Mouse (Mus musculus): ENCODE data around the gene Tgds. TPM values are rescaled to one million over a fixed set of nuclear protein-coding genes. Genes with fewer than 3 reads are reported as not detected.
"Not testable (repeated sequence)": the region's sequence is repeated elsewhere in the genome, so short reads cannot be mapped to it uniquely, and the experiment has no call there.

The Tgds gene
- polyA plus RNA-seq, 1 experiment from 2014 or later, result 34.9 TPM

- 81% methylated on average over 3 of the region's 3 CpGs for WGBS
- Histone ChIP-seq H3K36me3 (ENCODE audit: insufficient read depth, low read length) (peaks cover 46% of the 10 kb centered on the region), H3K4me1 (ENCODE audit: insufficient read depth, low read length) (no peaks in the 10 kb centered on the region), H3K9ac (replicated peaks; ENCODE audit: low read length) (no peak overlapping the region), H3K27me3 (ENCODE audit: insufficient read depth, low read length) (no peaks in the 10 kb centered on the region), H3K4me3 (ENCODE audit: low read length) (no peak overlapping the region), H3K9me3 (ENCODE audit: low read length) (no peaks in the 10 kb centered on the region), H3K27ac (ENCODE audit: low read length) (no peak overlapping the region), H3K4me2 (replicated peaks; ENCODE audit: low read depth, low read length) (no peak overlapping the region)
- ATAC-seq (ENCODE audit: low FRiP score, low TSS enrichment), result no peak
Observed at GRCm38 (mm10) chr14:118161751-118162150, 29.2 kb upstream of the Tgds start.

GRCm38 (mm10) chr14:118157146-118157545, 24.6 kb upstream of the Tgds start:
- Histone ChIP-seq H3K9me3 (ENCODE audit: low read length) (no peaks in the 10 kb centered on the region), H3K36me3 (ENCODE audit: insufficient read depth, low read length) (peaks cover 51% of the 10 kb centered on the region), H3K4me3 (ENCODE audit: low read length) (no peak overlapping the region), H3K27me3 (ENCODE audit: insufficient read depth, low read length) (no peaks in the 10 kb centered on the region), H3K4me2 (replicated peaks; ENCODE audit: low read depth, low read length) (no peak overlapping the region), H3K27ac (ENCODE audit: low read length) (no peak overlapping the region), H3K4me1 (ENCODE audit: insufficient read depth, low read length) (no peaks in the 10 kb centered on the region), H3K9ac (replicated peaks; ENCODE audit: low read length) (no peak overlapping the region)
- WGBS, result 25% methylated on average over 5 of the region's 5 CpGs
- no peak for ATAC-seq (ENCODE audit: low FRiP score, low TSS enrichment)

- Histone ChIP-seq H3K4me1 (ENCODE audit: insufficient read depth, low read length) (no peaks in the 10 kb centered on the region), H3K27me3 (ENCODE audit: insufficient read depth, low read length) (no peaks in the 10 kb centered on the region), H3K9ac (replicated peaks; ENCODE audit: low read length) (no peak overlapping the region), H3K4me3 (ENCODE audit: low read length) (no peak overlapping the region), H3K4me2 (replicated peaks; ENCODE audit: low read depth, low read length) (no peak overlapping the region), H3K9me3 (ENCODE audit: low read length) (no peaks in the 10 kb centered on the region), H3K27ac (ENCODE audit: low read length) (no peak overlapping the region), H3K36me3 (ENCODE audit: insufficient read depth, low read length) (peaks cover 51% of the 10 kb centered on the region)
- 85% methylated on average over 10 of the region's 10 CpGs for WGBS
- no peak for ATAC-seq (ENCODE audit: low FRiP score, low TSS enrichment)
Observed at GRCm38 (mm10) chr14:118156740-118157139, 24.2 kb upstream of the Tgds start.

GRCm38 (mm10) chr14:118156056-118156455, 23.5 kb upstream of the Tgds start:
- ATAC-seq (ENCODE audit: low FRiP score, low TSS enrichment); H3K4me1 ChIP-seq (ENCODE audit: insufficient read depth, low read length); H3K9me3 ChIP-seq (ENCODE audit: low read length); H3K27me3 ChIP-seq (ENCODE audit: insufficient read depth, low read length); H3K4me2 ChIP-seq (replicated peaks; ENCODE audit: low read depth, low read length); H3K27ac ChIP-seq (ENCODE audit: low read length); H3K4me3 ChIP-seq (ENCODE audit: low read length); H3K9ac ChIP-seq (replicated peaks; ENCODE audit: low read length): not testable (repeated sequence)
- 95% methylated on average over 16 of the region's 16 CpGs for WGBS
- peaks cover 47% of the 10 kb centered on the region for H3K36me3 ChIP-seq (ENCODE audit: insufficient read depth, low read length)

GRCm38 (mm10) chr14:118152294-118152651, 19.7 kb upstream of the Tgds start:
- Histone ChIP-seq H3K4me1 (ENCODE audit: insufficient read depth, low read length) (no peaks in the 10 kb centered on the region), H3K27ac (ENCODE audit: low read length) (no peak overlapping the region), H3K4me3 (ENCODE audit: low read length) (no peak overlapping the region), H3K9me3 (ENCODE audit: low read length) (no peaks in the 10 kb centered on the region), H3K36me3 (ENCODE audit: insufficient read depth, low read length) (peaks cover 32% of the 10 kb centered on the region), H3K4me2 (replicated peaks; ENCODE audit: low read depth, low read length) (no peak overlapping the region), H3K9ac (replicated peaks; ENCODE audit: low read length) (no peak overlapping the region), H3K27me3 (ENCODE audit: insufficient read depth, low read length) (no peaks in the 10 kb centered on the region)
- no peak; the same call in 1 of the 2 replicates for ATAC-seq (ENCODE audit: low FRiP score, low TSS enrichment)
- 94% methylated on average over 8 of the region's 8 CpGs for WGBS

- WGBS, result 74% methylated on average over 5 of the region's 5 CpGs
Observed at GRCm38 (mm10) chr14:118151651-118152293, 19.2 kb upstream of the Tgds start.

GRCm38 (mm10) chr14:118150656-118151551, 18.3 kb upstream of the Tgds start:
- Histone ChIP-seq H3K4me2 (replicated peaks; ENCODE audit: low read depth, low read length) (no peak overlapping the region), H3K36me3 (ENCODE audit: insufficient read depth, low read length) (peaks cover 23% of the 10 kb centered on the region), H3K9me3 (ENCODE audit: low read length) (no peaks in the 10 kb centered on the region), H3K27me3 (ENCODE audit: insufficient read depth, low read length) (no peaks in the 10 kb centered on the region), H3K4me3 (ENCODE audit: low read length) (no peak overlapping the region), H3K9ac (replicated peaks; ENCODE audit: low read length) (no peak overlapping the region), H3K27ac (ENCODE audit: low read length) (no peak overlapping the region), H3K4me1 (ENCODE audit: insufficient read depth, low read length) (no peaks in the 10 kb centered on the region)
- 82% methylated on average over 26 of the region's 26 CpGs for WGBS
- ATAC-seq (ENCODE audit: low FRiP score, low TSS enrichment), result no peak

More at GRCm38 (mm10) chr14:118151651-118152293, 19.2 kb upstream of the Tgds start:
- no peaks in the 10 kb centered on the region for H3K4me1 ChIP-seq (ENCODE audit: insufficient read depth, low read length)
- no peak overlapping the region for H3K4me3 ChIP-seq (ENCODE audit: low read length)
- H3K9me3 ChIP-seq (ENCODE audit: low read length), result no peaks in the 10 kb centered on the region
- no peaks in the 10 kb centered on the region for H3K27me3 ChIP-seq (ENCODE audit: insufficient read depth, low read length)
- no peak overlapping the region for H3K4me2 ChIP-seq (replicated peaks; ENCODE audit: low read depth, low read length)
- ATAC-seq (ENCODE audit: low FRiP score, low TSS enrichment), result no peak
- no peak overlapping the region for H3K27ac ChIP-seq (ENCODE audit: low read length)
- H3K9ac ChIP-seq (replicated peaks; ENCODE audit: low read length), result no peak overlapping the region
- H3K36me3 ChIP-seq (ENCODE audit: insufficient read depth, low read length), result peaks cover 31% of the 10 kb centered on the region

- no peaks in the 10 kb centered on the region for H3K4me1 ChIP-seq (ENCODE audit: insufficient read depth, low read length)
- WGBS, result 78% methylated on average over 10 of the region's 10 CpGs
- H3K27ac ChIP-seq (ENCODE audit: low read length), result no peak overlapping the region
- no peak overlapping the region for H3K4me3 ChIP-seq (ENCODE audit: low read length)
- no peak overlapping the region for H3K9ac ChIP-seq (replicated peaks; ENCODE audit: low read length)
- no peaks in the 10 kb centered on the region for H3K27me3 ChIP-seq (ENCODE audit: insufficient read depth, low read length)
- ATAC-seq (ENCODE audit: low FRiP score, low TSS enrichment), result no peak
- H3K9me3 ChIP-seq (ENCODE audit: low read length), result no peaks in the 10 kb centered on the region
- H3K4me2 ChIP-seq (replicated peaks; ENCODE audit: low read depth, low read length), result no peak overlapping the region
- H3K36me3 ChIP-seq (ENCODE audit: insufficient read depth, low read length), result peaks cover 15% of the 10 kb centered on the region
Observed at GRCm38 (mm10) chr14:118148554-118148953, 16.0 kb upstream of the Tgds start.

GRCm38 (mm10) chr14:118148046-118148445, 15.5 kb upstream of the Tgds start:
- Histone ChIP-seq H3K9ac (replicated peaks; ENCODE audit: low read length) (no peak overlapping the region), H3K36me3 (ENCODE audit: insufficient read depth, low read length) (peaks cover 14% of the 10 kb centered on the region), H3K27ac (ENCODE audit: low read length) (no peak overlapping the region), H3K4me3 (ENCODE audit: low read length) (no peak overlapping the region), H3K27me3 (ENCODE audit: insufficient read depth, low read length) (no peaks in the 10 kb centered on the region), H3K4me1 (ENCODE audit: insufficient read depth, low read length) (no peaks in the 10 kb centered on the region), H3K9me3 (ENCODE audit: low read length) (no peaks in the 10 kb centered on the region), H3K4me2 (replicated peaks; ENCODE audit: low read depth, low read length) (no peak overlapping the region)
- no peak for ATAC-seq (ENCODE audit: low FRiP score, low TSS enrichment)
- 96% methylated on average over 13 of the region's 13 CpGs for WGBS

GRCm38 (mm10) chr14:118142283-118142682, 9.7 kb upstream of the Tgds start:
- no peak overlapping the region for H3K9ac ChIP-seq (replicated peaks; ENCODE audit: low read length)
- 94% methylated on average over 5 of the region's 5 CpGs for WGBS
- H3K4me1 ChIP-seq (ENCODE audit: insufficient read depth, low read length), result peaks cover 10% of the 10 kb centered on the region; the same call in 1 of the 2 replicates
- no peak overlapping the region for H3K4me2 ChIP-seq (replicated peaks; ENCODE audit: low read depth, low read length)
- H3K9me3 ChIP-seq (ENCODE audit: low read length), result no peaks in the 10 kb centered on the region
- H3K27me3 ChIP-seq (ENCODE audit: insufficient read depth, low read length), result no peaks in the 10 kb centered on the region
- no peak for ATAC-seq (ENCODE audit: low FRiP score, low TSS enrichment)
- H3K4me3 ChIP-seq (ENCODE audit: low read length), result no peak overlapping the region
- no peak overlapping the region for H3K27ac ChIP-seq (ENCODE audit: low read length)
- H3K36me3 ChIP-seq (ENCODE audit: insufficient read depth, low read length), result peaks cover 30% of the 10 kb centered on the region
